Mouse (Mus musculus) bone marrow macrophage, adult 2 months (primary cell): Measurements from ENCODE around the gene Otud3. TPM values are rescaled to one million over a fixed set of nuclear protein-coding genes. Genes with fewer than 3 reads are reported as not detected.
A peak's percentile ranks its signal among the peaks of the same experiment; 100 is the strongest.
"Not testable (repeated sequence)": the region's sequence is repeated elsewhere in the genome, so short reads cannot be mapped to it uniquely, and the experiment has no call there.

Source experiments
- H3K27ac ChIP-seq: 2 replicates; pipeline ENCODE4 v1.5.1; 2012; ENCODE audit warnings: low read depth, low read length; ENCODE audit not compliant: insufficient read depth
- H3K4me1 ChIP-seq: 2 replicates; pipeline ENCODE4 v1.6.1; 2012; ENCODE audit warnings: low read length; ENCODE audit not compliant: control insufficient read depth, insufficient read depth
- H3K4me3 ChIP-seq: 2 replicates; pipeline ENCODE4 v1.5.1; 2012; ENCODE audit warnings: mild to moderate bottlenecking, low read length, moderate library complexity; ENCODE audit not compliant: insufficient read depth
- CTCF ChIP-seq: IDR thresholded peaks from 2 replicates; pipeline ENCODE4 v1.5.1; 2012; ENCODE audit warnings: low read depth, mild to moderate bottlenecking, low read length, moderate library complexity
- POLR2A ChIP-seq: IDR thresholded peaks from 2 replicates; pipeline ENCODE4 v1.6.1; 2012; ENCODE audit warnings: mild to moderate bottlenecking, low read depth, low read length, borderline replicate concordance
- polyA plus RNA-seq: library from polyadenylated mRNA; stranded (reverse); fragments of >200 nt; gene quantifications from 2 replicates; pipeline ENCODE4 v1.2.4, GENCODE M21; 2012; ENCODE audit not compliant: missing spikeins, insufficient read depth, insufficient read length

The Otud3 gene
- polyA plus RNA-seq, 1 experiment: 8.0 TPM

DNA sequence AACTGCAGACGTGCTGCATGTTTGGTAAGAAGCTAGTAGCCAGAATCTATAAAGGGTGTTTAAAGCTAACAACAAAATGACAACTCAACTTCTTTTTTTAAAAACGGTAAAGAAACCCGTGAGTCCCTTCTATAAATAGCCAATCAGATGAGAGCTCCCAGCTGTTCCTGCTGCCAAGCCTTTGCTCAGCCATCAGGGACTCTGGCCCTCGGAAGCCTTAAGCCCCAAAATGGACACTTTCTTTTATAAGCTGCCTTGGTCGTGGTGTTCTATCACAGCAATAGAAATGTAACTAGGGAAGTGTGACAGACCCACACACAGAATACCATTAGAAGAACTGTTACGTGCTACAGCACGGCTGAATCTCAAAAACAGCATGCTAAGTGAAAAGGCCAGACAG lies 14.4 kb downstream of the Otud3 start:
- H3K4me1 ChIP-seq: no peaks in the 10 kb centered on the region

GRCm38 (mm10) chr4:138893789-138894188 lies 20.0 kb downstream of the Otud3 start:
- H3K4me3 ChIP-seq, H3K4me1 ChIP-seq, H3K27ac ChIP-seq: not testable (repeated sequence)

More for the DNA sequence above, 14.4 kb downstream of the Otud3 start:
- Histone ChIP-seq H3K27ac (no peak overlapping the region), H3K4me3 (no peak overlapping the region)
- TF ChIP-seq CTCF (no peak), POLR2A (no peak)

DNA sequence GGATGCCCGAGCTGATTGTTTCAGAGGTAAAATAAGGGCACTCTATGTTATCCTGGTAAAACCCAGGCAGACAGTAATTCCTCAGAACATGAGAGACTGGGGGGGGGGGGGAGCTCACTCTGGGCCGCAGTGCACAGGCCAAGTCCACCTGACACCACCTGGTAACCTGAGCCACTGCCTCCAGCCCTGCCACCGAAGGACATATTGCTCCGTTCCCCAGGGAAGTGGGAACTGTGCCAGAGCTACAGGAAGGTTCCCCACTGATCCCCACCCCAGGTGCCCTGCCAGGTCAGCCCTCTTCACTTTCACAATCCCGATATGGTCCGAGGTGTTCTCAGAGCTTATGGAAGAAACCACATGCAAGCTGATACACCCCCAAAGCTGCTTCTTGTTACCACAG lies 21.1 kb downstream of the Otud3 start:
- no peak overlapping the region for H3K27ac ChIP-seq
- no peak overlapping the region for H3K4me3 ChIP-seq
- no peaks in the 10 kb centered on the region for H3K4me1 ChIP-seq
- TF ChIP-seq POLR2A (no peak), CTCF (no peak)

GRCm38 (mm10) chr4:138889635-138890034 lies 24.1 kb downstream of the Otud3 start:
- no peak overlapping the region for H3K4me3 ChIP-seq
- no peaks in the 10 kb centered on the region for H3K4me1 ChIP-seq
- TF ChIP-seq CTCF (no peak), POLR2A (no peak)
- H3K27ac ChIP-seq: no peak overlapping the region

DNA sequence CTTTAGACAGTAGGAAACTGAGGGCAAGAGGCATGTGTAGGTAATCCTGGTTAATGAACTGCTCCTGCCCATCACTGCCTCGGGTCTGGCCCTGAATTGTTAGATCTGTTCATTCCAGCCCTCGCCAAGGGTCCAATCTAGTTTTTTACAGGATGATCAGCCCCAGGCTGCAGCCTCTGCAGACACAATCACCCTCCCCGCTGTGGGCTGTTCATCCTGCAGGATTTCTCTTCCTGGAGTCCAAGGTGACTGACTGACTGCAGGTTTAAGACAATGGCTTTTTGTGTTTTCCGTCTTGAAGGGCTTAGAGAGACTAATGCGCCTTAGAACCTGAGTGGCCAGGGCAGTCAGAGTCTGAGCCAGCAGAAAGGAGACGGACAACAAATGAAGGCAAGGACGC lies 24.6 kb downstream of the Otud3 start:
- Histone ChIP-seq H3K4me3 (no peak overlapping the region), H3K4me1 (no peaks in the 10 kb centered on the region), H3K27ac (no peak overlapping the region)
- no peak for TF ChIP-seq CTCF

- Histone ChIP-seq H3K27ac (no peak overlapping the region), H3K4me3 (no peak overlapping the region), H3K4me1 (peaks cover 8% of the 10 kb centered on the region)
- TF ChIP-seq CTCF: peak; percentile 79
- no peak for TF ChIP-seq POLR2A
Observed at GRCm38 (mm10) chr4:138884261-138884660, 29.5 kb downstream of the Otud3 start.

DNA sequence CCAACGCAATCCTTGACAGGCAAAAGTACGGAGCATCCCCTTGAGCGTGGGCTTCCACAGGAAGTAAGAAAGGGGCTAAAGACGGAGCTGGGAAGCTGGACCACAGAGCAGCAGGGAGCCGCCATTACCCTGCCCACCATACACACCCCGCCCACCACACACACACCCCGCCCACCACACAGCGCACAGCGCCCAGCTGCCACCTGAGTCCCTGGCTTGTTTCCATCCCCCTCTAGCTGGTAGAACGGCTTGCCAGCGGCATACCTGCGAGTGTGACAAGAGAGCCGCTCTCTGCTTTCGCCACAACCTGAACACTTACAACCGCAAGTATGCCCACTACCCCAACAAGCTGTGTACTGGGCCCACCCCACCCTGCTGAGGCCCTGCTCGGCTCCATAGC lies 31.6 kb downstream of the Otud3 start:
- peaks cover 26% of the 10 kb centered on the region for H3K4me1 ChIP-seq
- TF ChIP-seq POLR2A: no peak

GRCm38 (mm10) chr4:138880811-138881584 lies 32.7 kb downstream of the Otud3 start:
- Histone ChIP-seq H3K4me3 (no peak overlapping the region), H3K4me1 (peaks cover 31% of the 10 kb centered on the region), H3K27ac (no peak overlapping the region)
- no peak for TF ChIP-seq CTCF
- no peak for TF ChIP-seq POLR2A

More for the DNA sequence above, 31.6 kb downstream of the Otud3 start:
- no peak overlapping the region for H3K27ac ChIP-seq
- H3K4me3 ChIP-seq: no peak overlapping the region

GRCm38 (mm10) chr4:138879808-138880207 lies 33.9 kb downstream of the Otud3 start:
- no peak for TF ChIP-seq POLR2A
- no peak for TF ChIP-seq CTCF
- Histone ChIP-seq H3K27ac (no peak overlapping the region), H3K4me1 (peaks cover 34% of the 10 kb centered on the region), H3K4me3 (no peak overlapping the region)

DNA sequence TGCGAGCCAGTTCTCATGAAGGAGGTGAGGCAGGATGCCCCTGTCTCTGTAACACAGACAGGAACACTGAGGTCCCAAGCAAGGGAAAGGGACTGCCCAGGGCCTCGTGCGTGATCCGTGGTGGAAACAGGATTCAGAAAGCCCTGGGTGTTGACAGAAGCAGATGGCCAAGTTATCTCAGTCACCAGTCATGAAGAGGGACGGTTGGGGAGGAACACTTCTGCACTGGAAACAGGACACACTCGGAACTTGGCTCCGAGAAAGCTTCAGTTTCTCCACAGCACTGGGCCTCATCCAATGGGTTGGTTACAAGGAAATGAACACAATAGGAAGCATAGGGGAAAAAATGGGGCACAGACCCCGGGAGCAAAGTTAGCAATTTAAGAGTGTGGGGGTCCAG lies 35.0 kb downstream of the Otud3 start:
- Histone ChIP-seq H3K4me1 (peaks cover 34% of the 10 kb centered on the region), H3K4me3 (no peak overlapping the region), H3K27ac (no peak overlapping the region)
- TF ChIP-seq CTCF (no peak), POLR2A (no peak)

GRCm38 (mm10) chr4:138877731-138878130 lies 36.0 kb downstream of the Otud3 start, which contains the start of gene Pla2g2e:
Pla2g2e (plus strand) TSS chr4:138877942.
- peaks cover 34% of the 10 kb centered on the region for H3K4me1 ChIP-seq
- TF ChIP-seq POLR2A: no peak
- no peak for TF ChIP-seq CTCF
- H3K27ac ChIP-seq: peak within 1 kb of the TSS; percentile 76
- 0 out of 2 replicates have a peak within 1 kb of the TSS, but pooled peaks have one; percentile 12 for H3K4me3 ChIP-seq
